Mouse (Mus musculus): Measurements from ENCODE around the gene Gm20843. TPM values are rescaled to one million over a fixed set of nuclear protein-coding genes. Genes with fewer than 3 reads are reported as not detected.
"Not testable (repeated sequence)": the region's sequence is repeated elsewhere in the genome, so short reads cannot be mapped to it uniquely, and the experiment has no call there.

The Gm20843 gene
- polyA plus RNA-seq (2015; fragmentation: Nextera tagmentation; extraction: Ambion mirVana) = not detected in 2 replicates

GRCm38 (mm10) chrY:72247018-72247417, at the start of gene Gm20843:
Gene Gm20843 (minus strand): TSS chrY:72247118.
- H3K27me3 ChIP-seq; H3K36me3 ChIP-seq; H3K9me3 ChIP-seq; H3K4me2 ChIP-seq; H3K4me3 ChIP-seq; H3K4me1 ChIP-seq (replicated peaks); H3K27ac ChIP-seq; ATAC-seq (ENCODE audit: low FRiP score); H3K9ac ChIP-seq: not testable (repeated sequence)
- no CpG with 5 or more reads among the region's 6 CpGs for WGBS

All from hindbrain, embryonic 13.5 days (tissue).